Mouse (Mus musculus) bone marrow, adult 2 months (tissue): ENCODE data around the gene Mob3c.

Experiments
- CTCF ChIP-seq: fragments of 200-500 bp; IDR thresholded peaks from 2 replicates; pipeline ENCODE4 v1.5.1; 2011; ENCODE audit warnings: low read length, control low read depth; ENCODE audit not compliant: control insufficient read depth, insufficient read depth
- POLR2A ChIP-seq: fragments of 200-500 bp; IDR thresholded peaks from 2 replicates; pipeline ENCODE4 v1.6.1; 2011; ENCODE audit warnings: low read depth, mild to moderate bottlenecking, control low read depth, low read length, borderline replicate concordance; ENCODE audit not compliant: control insufficient read depth

DNA sequence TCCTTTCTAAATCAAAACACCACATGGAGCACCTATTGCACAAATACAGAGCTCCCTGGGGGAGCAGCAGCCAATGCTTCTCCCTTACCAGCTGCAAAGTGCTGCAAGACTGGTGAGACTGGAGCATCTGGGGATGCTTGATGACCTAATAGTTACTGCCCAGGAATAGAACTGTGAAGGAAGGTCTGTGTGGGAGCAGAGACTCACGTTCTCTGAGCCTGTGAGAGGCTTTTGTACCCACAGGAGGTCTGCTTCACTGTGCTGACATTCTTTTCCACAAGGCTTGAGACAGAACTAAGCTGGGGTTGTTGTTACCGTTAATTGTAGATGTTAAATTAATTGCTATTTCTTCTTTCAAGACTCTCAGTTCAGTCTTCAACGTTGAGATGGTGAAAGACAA lies 37.0 kb upstream of the Mob3c start:
- TF ChIP-seq CTCF (no peak), POLR2A (no peak)
